Mouse (Mus musculus): ENCODE measurements around the gene Mfsd12.

DNA sequence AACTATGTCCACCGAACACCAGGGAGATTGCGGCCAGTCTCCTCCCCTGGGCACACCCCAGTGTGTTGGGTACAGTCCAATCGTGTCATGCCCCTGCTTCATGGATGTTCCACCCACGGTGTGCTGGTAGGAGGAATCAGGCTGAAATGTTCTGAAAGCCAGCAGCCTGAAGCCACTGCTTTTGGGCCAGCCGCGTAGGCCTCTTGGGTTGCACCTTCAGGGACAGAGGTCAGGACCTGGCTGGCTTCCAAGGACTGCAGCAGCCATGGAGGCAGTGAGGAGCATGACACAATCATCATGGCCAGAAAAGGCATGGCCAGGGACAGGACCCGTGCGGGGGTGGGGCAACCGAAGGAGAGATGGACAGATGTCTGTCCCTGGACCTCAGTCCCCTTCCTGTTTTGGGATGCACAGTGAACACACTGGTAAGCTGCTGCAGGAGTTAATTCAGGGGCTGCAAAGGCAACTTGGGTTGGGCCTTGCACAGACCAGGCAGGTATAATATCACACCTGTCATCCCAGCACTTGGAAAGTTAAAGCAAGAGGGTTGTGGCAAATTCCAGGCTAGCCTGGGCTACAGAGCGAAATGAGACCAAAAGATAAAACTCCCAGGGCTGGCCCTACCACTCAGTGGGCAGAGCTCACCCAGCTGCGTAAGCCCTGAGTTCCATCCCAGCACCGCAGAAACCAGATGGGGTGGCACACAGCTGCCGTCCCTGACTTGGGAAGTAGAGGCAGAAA, 38.5 kb upstream of the Mfsd12 start:
- TF ChIP-seq CTCF (IDR thresholded peaks at IDR 0.05 in 2 of 3, conservative IDR thresholded peaks at IDR 0.05 in 1 of 3; ENCODE audit: control insufficient read depth in 1 of 3, insufficient read depth in 1 of 3, low read depth in 2 of 3, low read length in 3 of 3, poor library complexity in 1 of 3, severe bottlenecking in 1 of 3): no peak
- TF ChIP-seq SIN3A (IDR thresholded peaks at IDR 0.05; ENCODE audit: low read length): no peak
- TF ChIP-seq MXI1 (IDR thresholded peaks at IDR 0.05; ENCODE audit: low read depth, low read length): no peak
- no peak for TF ChIP-seq RCOR1 (IDR thresholded peaks at IDR 0.05; ENCODE audit: low read depth, low read length)
- TF ChIP-seq ZNF384 (IDR thresholded peaks at IDR 0.05; ENCODE audit: low read depth, low read length): no peak
- no peak for TF ChIP-seq POLR2A (IDR thresholded peaks at IDR 0.05; ENCODE audit: control insufficient read depth in 1 of 2, insufficient read depth in 1 of 2, low read depth in 1 of 2, low read length in 2 of 2, poor library complexity in 1 of 2)
- TF ChIP-seq GABPA (IDR thresholded peaks at IDR 0.05; ENCODE audit: low read depth, low read length): no peak
- no peak for TF ChIP-seq GATA1 (IDR thresholded peaks at IDR 0.05; ENCODE audit: low read depth, low read length)
- TF ChIP-seq HCFC1 (IDR thresholded peaks at IDR 0.05; ENCODE audit: low read depth, low read length): no peak
- TF ChIP-seq ZMIZ1 (IDR thresholded peaks at IDR 0.05; ENCODE audit: low read depth, low read length): no peak
- no peak for TF ChIP-seq SMC3 (IDR thresholded peaks at IDR 0.05; ENCODE audit: low read depth, low read length)
- TF ChIP-seq RAD21 (IDR thresholded peaks at IDR 0.05; ENCODE audit: low read depth, low read length): no peak

All from MEL (cell line).